Mouse (Mus musculus) c-Kit-positive CD71-positive TER-119-negative erythroid progenitor cells, embryonic 14.5 days (primary cell): ENCODE data around the gene Eif6.
A peak's percentile ranks its signal among the peaks of the same experiment; 100 is the strongest.

Source experiments
- DNase-seq: peaks from one replicate; pipeline ENCODE4 v3.0.0-alpha.2; 2013; ENCODE audit warnings: low read depth

Eif6 gene

DNA sequence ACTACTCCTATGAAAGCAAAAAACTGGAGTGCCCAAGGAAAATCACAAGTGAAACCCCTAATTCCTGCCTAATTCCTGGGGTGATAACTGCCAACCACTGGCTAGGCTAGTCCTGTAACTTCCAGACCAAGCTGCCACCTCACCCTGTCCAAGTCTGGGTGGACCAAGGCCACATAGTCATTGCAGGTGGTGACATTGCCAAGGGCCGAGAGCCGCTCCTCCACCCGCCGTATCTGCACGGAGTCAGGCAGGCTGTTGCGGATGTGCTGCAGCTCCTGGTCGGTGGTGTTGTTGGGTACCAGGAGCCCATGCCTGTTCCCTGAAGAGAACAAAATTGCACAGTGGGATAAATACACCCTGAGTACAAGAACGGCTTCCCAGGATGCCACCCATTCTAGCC is 3.0 kb downstream of the Eif6 start:
- no peak for DNase-seq

DNA sequence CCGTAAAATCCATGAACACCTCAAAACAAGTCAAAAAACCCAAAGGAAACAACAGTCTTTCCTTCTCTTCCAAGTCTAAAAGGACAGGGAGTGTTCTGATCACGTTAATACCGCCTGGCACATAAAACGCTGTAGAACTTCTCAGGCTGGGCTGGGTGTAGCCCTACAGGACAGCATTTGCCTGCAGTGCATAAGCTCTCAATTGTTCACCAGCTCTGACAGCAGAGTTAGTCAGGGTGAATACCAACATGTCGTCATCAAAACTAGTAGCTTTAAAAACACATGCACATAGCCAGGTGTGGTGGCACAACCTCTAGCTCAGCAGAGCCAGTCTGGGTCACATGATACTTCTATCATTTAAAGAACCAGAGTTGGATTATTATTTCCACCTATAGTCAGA is 5.9 kb downstream of the Eif6 start:
- no peak for DNase-seq

DNA sequence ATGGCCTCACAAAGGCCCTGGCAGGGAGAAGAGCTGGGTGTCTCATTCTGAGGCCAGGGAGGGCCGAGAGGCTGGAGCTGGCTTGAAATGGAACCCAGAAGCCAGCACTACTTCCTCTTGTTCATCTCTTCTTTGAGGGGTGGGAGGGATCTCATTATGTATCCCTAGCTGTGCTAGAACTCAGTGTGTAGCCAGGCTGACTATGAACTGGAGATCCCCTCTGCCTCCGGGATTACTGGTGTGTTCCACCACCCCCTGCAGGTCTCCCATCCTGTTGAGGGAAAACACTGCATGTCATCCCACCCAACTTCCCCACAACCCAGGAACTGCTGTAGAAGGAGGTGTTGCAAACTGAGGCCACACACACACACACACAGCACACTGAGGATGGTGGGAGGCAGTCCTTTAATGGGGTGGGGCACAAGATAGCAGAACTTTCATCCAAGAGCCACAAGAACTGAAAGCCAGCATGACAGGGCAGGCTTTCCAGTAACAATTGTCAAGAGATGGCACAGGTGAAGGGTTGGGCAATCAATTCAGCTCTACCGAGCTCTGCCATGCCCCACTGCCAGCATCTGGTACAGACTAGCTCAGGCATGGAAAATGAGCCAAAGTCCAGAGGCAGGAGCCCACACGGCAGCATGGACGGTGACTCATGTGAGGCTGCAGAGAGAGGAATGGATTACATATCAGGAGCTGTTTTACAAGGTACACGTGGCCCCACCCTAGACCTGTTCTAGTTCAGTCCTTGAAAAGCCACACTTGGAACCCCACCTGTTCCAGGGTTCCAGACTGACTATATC is 7.1 kb downstream of the Eif6 start:
- no peak for DNase-seq

DNA sequence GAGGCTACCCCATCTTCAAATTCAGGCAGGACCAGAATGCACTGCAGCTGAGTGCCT is 7.5 kb downstream of the Eif6 start, which contains the start of gene BC029722:
BC029722 (minus strand) TSS at position 35 of the 57 bp plus-strand sequence.
- no peak for DNase-seq

DNA sequence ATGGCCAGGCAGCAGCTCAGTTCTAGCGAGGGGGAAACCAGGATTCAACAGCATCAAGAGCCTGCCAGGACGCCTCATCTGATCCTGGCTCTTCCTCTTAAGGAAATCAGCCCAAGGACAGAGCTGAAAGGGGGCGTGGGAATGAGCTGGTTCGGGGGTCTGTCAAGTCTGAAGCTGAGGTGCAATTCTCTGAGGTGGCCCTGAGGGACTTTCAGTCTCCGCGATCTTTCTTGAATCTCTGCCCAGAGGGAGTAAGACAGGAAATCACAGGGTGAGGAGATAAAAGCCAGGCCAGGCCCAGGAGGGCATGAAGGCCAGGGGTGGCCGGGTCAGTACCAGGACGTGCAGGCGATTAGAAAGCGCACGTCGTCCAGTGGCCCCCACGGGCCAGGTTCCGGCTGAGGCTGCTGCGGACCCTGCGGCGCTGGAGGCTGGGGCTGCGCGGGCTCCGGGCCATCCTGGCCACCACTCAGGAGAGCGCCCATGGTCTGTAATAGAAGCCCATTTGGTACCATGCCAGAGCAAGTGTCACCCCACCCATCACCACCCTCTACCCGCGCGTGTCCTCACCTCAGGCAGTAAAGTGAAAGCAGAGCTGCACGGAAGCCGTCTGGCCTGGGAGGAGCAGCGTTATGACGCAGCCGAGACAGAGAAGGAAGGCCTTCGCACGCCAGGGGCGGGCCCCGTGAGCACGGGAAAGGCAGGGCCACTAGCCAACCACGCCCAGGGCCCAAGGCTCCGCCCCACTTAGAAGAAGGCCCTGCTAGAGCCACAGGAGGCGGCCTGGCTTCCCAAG is 7.9 kb downstream of the Eif6 start:
- DNase-seq, result peak; percentile 89

DNA sequence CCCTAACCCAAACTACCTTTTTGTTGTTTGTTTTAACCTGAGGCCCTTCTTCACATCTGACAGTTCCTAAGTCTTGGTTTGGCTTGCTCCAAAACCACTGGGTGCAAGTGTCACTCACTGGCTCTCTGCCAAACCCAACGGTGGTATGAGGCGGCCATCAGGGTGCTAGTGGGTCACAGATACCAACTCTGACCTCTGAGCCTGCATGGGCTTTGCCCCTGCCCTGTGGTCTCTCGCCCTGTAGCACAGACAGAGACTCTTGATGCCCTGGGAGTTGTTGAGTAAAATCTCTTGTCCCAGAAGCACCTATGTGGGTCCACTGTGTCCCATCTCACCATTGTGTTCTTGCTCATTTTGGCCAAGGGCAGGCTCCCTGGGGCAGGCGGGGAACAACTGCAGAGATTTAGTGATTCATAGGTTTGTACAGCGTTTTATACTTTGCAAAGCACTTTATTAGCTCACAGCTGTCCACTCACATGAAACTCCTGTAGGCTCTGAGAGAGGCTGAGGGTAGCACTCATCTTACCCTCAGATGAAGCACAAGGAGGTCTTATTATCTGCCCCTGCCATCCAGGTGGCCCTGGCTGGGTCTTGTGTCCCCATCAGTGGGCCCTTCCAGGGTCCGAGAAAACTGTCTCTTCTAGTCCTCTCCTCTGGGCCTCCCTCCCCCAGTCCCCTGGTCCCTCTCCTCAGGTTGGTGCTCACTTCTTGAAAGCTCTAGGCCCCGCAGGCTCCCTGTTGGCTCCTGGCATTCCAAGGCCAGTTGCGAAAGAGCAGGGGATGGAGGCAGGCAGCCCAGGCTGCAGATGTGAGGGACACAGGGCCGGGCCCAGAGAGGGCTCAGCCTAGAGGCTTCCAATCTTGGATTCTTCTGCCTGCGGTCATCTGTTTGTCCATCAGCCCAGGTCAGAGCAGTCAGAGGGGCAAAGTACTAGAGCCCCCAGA is 9.2 kb downstream of the Eif6 start:
- no peak for DNase-seq

DNA sequence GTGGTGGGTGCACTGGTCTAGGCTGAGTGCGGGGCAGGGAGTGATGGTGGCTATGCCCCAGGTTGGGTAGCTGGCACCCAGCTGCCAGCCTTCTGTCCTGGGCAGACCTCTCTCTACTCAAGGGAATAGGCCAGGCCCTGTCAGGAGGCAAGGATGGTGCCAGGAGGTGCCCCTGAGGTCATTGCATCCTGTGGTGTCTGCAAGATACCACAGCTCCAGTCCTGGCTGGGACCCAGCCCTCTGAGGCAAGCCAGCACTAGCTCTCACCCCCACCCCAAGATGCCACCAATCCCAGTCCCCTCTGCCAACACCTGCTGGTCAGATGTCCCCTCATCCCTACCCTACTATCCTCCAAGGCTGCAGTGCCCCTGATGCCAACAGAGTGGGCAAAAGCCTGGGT is 10.5 kb downstream of the Eif6 start:
- DNase-seq, result no peak

DNA sequence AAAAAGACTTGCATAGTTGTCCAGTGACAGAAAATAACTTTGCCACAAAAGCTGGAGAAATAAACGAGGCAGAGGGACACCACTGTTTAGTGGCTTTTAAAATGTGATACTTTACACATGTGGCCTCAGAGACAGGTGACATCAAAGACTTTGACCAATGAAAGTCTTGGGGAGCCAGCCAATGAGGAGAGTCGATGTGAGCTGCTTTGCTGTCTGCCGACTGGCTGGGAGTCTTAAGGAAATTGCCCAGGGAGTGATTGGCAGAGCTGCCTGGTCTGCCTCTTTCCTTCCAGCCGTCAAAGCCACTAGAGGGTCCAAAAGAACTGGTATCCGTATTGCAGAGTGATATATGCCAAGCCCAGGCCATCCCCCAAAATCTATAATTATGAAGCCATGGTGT is 11.9 kb downstream of the Eif6 start:
- DNase-seq, result no peak

DNA sequence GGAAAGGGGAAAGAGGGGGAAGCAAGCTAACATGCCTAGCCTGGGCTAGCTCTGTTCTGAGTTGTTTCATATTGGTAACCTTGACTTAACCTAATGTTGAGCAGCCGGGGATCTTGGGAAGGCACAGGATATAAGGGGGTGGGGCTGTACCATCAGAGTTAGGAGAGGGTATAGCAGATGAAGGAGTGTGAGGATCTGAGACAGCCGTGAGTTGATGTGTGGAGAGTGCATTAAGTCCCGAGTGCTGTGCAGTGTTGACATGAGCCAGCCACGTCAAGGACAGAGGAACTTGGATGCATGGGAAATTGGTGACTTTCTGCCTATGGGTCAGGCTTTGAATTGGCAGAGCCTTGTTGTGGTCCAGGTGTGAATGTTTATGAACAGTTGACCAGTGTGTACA is 14.1 kb downstream of the Eif6 start:
- no peak for DNase-seq

DNA sequence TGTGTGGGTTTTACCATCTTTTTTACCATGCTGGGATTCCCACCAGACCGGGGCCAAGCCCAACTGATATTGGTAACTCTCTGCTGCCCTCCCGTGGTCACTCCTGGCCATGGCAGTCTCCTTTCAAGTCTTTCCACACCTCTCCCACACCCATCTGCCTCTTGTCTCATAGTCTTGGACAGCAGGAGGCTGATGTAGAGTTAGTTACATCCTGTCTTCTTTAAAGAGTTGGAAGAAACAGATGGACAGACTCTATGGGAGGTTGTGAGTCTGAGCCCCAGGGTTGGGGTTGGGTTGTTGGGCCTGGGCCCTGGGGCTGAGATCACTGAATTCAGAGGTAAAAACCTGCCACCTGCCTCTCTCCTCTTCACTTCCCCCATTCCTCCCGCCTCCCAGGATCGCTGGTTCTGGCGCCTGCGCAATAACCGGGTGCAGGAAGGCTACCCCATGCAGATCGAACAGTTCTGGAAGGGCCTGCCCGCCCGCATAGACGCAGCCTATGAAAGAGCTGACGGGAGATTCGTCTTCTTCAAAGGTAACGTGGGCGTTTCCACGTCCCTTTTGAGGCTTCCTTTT is 14.8 kb downstream of the Eif6 start:
- DNase-seq, result peak; percentile 64

DNA sequence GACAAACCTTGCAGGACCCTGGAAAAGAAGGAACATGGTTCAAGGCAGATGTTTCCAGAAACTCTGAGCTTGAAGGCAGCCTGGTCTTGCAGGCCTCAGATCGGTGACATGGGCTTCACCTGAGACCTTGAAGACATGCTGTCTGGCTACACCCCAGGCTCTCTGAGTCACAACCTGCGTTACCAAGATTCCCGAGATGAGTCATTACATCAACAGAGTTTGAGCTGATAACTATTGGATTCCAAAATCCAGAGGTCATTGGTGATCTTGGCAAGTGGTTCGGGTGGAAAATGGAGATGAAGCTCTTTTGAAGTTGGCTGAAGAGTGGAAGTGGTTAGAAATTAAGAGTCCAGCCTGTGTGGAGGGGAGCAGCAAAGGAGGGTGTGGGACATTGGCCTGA is 17.1 kb downstream of the Eif6 start:
- DNase-seq, result no peak

DNA sequence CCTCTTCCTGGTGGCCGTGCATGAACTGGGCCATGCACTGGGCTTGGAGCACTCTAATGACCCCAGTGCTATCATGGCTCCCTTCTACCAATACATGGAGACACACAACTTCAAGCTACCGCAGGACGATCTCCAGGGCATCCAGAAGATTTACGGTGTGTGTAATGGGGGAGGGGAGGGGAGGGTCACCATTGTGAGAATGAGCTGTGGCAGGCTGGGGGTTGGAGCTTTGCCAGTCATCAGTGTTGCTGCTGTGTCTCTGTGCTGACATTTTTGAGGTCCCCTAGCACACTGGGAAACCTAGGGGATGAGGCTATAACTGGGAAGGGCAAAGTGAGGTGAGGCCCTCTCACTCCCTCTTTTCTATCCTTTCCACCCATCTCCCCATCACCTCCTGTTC is 19.3 kb downstream of the Eif6 start:
- DNase-seq, result no peak

DNA sequence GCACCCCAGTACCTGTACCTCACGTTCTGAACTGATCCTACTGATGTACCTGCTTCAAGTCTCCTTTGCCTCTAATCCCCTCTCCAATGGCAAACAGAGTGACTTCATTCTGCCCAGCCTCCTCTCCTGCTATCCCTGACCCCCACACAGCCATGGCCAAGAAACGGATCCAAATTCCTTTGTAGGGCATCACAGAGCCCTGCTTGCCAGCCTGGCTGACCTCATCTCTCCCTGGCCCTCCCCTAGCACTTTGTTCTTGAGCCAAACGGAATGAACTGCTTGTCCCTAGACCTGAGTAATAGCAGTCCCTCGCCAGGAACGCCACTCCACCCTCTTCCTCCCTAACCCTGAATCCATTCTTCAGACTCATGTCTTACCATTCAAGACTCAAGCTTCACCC is 20.2 kb downstream of the Eif6 start:
- DNase-seq, result no peak

DNA sequence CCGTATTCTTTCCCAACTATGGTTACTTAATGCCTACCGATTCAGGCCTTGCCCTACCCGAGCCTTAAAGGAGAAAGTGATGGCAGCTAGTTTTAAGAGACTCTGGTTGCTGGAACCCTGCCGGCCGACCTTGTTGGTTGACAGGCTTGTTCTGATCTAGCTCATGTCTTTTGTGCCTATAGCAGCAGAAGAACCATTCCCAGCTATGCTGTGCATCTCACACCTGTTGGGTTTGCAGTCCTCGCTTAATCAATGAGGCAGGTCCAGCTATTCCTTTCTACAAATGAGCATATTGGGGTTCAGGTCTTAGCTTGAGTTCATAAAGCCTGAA is 20.8 kb downstream of the Eif6 start:
- no peak for DNase-seq

DNA sequence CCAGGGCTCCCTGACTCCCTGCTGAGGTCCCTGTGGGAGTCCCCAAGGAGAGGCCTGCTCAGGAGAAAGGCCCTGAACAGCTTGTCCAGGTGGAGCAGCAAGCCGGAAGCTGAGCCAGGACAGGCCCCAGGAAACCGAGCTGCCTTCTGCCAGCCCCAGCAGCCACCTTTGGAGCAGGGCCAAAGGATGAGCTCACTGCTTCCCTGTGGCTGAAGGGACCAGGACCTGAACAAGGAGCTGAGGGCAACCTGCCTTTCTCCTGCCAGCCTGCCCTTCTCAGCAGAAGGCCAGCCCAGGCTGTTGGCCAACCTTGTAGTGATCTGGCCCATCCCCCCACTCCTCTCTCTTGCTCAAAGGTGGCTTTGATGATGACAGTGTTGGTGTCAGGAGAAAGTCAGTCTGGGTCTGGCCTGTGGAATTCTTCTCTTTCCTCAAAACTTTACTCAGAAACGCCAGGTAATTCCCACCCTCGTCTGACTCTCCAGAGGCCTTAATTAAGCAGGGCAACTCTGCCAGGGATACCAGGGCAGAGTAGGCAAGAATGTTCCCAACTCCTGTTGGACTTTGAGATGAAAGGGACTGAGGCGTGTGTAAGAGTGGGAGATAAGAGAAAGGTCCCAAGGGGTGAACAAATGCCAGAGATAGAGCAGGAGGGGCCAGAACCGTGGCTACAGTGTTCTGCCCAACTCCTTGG is 21.3 kb downstream of the Eif6 start:
- DNase-seq, result no peak

DNA sequence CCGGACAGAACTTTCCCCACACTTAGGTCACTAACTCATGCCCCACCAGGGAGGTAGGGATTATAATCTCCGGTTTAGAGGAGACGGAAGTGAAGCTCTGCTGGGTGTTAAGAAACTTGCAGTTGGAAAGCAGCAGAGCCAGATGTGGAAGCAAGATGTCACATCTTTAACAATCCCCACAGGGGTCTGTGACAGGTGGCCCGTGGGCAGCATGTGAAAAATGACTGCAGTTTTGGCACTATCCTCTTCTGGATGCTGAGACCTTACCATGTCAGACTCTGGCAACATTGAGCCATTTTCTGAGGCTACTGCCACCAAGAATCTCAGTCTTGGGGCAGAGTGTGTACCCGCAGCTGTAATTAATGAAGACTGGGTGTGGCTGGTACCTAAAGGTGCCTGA is 22.7 kb downstream of the Eif6 start:
- no peak for DNase-seq

DNA sequence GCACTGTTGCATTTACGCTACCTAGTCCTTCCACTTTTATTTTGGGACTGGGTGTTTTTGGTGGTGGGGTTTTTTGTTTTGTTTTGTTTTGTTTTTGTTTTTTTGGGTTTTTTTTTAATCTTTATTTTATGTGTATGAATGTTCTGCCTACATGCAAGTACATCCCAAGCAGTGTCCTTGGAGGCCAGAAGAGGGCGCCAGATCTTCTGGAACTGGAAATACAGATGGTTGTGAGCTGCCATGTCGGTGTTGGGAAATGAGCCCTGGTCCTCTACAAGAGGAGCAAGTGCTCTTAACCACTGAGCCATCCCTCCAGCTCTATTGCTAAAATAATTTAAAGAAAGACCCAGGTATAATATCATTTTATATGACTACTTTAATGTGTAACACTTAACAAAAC is 24.0 kb downstream of the Eif6 start:
- DNase-seq, result peak; percentile 41

DNA sequence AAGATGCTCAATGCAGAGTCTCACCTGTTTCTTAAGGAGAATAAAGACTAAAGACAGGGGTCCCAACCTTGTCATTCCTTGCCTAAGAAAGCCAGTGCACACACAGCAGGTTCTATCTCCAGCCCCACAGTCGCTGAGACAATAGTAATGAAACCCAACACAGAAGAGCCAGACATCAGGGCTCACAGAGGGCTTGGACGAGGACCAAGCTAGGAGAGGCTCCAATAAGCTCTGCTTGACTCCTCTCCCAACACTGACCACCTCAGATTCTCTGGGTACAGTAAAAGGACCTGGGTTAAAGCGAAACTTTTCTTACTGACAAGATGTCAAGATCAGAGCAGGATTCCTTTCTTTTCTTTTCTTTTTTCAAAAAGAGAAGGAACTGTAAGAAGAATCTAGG is 28.1 kb downstream of the Eif6 start:
- DNase-seq, result no peak

DNA sequence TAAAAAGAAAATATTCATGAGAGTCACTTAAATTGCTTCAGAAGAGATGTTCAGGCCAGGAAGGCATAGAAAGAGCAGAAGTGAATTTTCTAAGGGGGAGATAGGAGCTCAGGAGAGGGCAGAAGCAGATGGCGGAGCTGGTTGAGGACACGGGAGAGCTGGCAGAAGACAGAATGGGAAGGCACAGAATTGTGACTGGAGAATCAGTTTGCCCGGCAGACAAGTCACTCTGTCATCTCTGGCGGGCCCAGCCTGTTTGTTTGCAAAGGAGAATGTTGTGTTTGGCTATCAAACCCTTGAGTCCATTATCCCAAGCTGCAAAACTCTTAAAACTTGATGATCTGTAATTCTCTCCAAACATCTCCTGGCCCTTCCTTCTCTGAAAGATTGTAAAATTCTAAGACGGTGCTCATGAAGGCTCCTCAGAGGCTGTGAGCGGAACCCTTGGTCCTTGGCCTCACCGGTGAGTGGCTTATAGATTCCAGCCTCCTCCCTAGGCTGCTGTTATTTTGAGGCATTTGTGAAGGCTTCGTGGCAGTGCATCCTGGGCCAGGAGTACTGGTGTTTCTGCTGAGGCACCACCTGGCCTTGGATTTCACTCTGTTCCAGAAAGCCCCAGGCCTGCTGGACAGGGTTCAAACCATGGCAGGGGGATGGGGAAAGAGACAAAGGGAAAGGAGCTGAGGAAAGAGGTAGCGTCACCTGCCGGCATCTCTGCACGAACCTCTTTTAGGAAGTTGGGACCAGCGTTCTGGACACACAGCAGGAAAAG is 31.9 kb downstream of the Eif6 start:
- no peak for DNase-seq

DNA sequence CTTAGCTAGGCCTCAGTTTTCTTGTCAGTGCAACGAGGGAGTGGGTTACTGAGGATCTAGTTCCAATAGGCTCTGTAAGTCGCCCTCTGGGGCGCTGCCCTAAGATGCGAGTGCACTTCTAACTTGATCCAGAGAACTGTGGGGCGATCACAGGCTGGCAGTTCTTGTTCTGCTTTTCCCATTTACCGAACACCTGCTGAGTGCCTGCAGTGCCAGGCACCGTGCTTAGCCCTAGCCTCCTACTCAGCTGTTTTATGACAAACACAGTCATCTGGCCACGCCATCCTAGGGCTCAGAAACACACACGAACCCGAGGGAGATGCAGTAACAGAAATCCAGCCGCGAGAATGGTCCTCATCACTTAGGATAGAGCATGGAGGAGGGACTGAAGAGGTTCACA is 33.8 kb downstream of the Eif6 start:
- no peak for DNase-seq
